Mouse (Mus musculus): ENCODE data around the gene Edar.
A peak's percentile ranks its signal among the peaks of the same experiment; 100 is the strongest.
"Not testable (repeated sequence)": the region's sequence is repeated elsewhere in the genome, so short reads cannot be mapped to it uniquely, and the experiment has no call there.

The Edar gene

DNA sequence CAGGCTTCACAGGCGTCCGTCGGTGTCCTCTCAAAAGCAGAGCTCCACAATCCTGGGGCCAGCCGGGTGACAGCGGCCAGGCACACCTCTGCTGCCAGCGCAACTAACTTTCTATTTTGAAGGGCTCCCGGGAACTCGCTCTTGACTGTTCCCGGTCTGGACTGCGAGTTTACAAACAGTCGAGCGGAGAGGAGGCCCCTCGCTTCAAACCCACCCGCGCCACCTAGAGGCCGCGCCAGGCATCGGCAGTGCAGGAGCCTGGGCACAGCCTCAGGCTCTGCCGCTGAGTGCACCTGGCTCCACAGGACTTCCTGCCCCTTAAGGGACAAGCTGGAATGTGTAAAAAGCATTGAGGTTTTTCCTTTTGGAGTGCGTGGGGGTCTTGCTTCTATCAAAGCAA lies at the start of gene Edar:
TSS of gene Edar (minus strand) at position 122 of the 400 bp plus-strand sequence.
- peak; percentile 75 for DNase-seq (ENCODE audit: low read depth, low spot score)

DNA sequence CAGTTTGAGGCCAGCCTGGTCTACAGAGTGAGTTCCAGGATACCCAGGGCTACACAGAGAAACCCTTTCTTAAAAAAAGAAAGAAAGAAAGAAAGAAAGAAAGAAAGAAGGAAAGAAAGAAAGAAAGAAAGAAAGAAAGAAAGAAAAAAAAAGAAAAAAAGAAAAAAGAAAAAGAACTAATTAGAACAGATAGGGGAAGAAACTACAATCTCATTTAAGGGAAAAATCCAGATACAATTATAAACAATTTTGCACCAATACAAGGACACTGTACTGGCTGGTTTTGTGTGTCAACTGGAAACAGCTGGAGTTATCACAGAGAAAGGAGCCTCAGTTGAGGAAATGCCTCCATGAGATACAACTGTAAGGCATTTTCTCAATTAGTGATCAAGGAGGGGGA lies 42.7 kb upstream of the Edar start, which contains the start of gene Gm17542:
TSS of gene Gm17542 (minus strand) at position 101 of the 400 bp plus-strand sequence.
- DNase-seq (ENCODE audit: low read depth, low spot score) = not testable (repeated sequence)

DNA sequence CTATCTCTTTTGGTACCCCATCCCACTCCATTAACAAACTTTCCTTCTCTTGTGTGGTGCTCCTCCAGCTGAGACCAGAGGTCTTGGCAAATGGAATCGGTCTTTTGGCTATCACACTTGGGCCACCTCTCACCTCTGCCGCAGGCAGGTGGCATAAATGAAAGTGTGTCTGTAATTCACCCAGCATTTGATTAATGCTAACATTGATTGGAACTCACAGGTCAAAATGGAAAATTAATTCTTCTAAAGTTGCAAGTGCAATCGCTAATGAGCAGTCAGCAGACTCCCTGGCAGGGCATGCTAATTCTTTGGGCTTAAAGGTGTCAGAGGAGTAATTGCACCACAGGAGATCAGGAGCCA lies 39.3 kb upstream of the Edar start:
- DNase-seq (ENCODE audit: low read depth, low spot score) = no peak

DNA sequence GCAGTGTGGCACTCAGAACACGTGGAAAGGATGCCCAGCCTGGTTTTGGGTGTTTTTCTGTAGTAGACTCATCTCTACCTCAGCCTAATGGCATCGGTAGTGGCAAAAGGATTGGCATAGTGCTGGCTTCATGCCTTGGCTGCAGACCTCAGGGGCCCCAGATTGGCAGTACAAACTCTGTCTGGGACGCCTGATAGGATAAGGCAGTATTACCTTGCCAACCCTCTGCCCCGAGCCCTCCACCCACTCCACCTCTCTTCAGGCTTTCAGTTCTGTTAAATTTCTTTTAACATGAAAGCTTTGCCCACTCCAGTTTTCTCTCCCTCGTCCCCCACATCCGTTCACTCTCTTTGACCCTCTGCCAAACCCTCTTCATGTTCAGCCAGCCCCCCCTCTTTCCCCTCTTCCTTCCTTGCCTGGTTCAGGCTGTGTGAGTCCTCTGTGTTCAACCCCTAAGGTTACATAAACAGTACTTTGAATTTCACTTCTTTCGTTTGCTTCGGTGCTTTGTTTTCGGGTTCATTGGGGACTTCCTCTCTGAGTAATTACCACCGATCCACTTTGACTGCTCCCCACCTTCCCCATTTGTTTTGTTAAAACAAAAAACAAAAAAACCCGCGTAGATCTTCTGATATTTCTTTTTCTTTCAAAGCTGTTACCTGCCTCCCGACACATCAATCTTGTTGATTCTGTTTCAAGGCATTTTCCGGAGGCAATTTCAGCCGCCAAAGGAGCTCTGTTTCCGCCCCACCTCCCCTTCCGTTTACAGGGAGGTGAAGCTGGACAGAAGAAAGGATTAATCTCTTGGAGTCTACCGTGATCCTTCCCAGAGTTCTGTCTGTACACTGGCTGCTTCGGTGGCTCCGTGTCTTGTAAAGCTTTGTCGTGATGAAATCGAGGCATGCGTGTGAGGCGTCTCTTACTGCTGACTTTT lies 38.7 kb upstream of the Edar start:
- no peak for DNase-seq (ENCODE audit: low read depth, low spot score)

DNA sequence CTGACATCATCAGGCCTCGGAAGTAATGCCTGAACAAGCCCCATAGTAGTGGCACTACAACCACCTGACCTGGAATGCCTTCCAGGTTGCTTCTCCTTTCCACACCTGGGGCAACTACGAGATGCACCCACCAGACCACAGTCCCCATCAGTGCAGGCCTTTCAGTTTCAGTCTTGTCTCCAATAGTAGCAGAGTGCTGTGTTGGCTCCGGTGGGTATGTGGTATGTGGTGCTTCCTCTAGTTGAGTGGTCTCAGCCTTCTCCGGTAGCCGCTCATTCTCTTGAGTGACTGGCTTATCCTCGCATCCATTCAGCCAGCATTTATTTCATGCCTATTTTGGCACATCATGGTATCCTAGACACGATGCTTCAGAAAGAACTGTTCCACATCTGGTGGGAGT lies 37.8 kb upstream of the Edar start:
- DNase-seq (ENCODE audit: low read depth, low spot score) = no peak

DNA sequence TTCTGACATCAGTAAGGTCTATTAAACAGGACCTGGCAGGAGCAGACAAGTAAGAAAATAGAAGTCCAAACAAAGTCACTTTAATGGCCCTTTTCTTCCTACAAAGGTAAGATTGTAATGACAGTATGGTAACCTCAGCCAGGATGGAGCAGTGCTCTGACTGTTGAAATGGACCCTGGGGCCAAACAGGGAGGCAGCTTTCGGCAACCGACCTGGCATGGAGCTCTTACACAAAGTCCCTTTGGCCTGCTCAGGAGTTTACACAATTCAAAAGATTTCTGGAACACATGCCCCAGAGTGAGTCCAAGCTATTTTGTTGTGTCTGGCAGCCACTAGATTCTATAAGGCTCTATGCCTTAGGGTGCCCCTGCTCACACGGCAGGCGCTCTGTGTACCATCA lies 33.6 kb upstream of the Edar start:
- DNase-seq (ENCODE audit: low read depth, low spot score) = no peak

DNA sequence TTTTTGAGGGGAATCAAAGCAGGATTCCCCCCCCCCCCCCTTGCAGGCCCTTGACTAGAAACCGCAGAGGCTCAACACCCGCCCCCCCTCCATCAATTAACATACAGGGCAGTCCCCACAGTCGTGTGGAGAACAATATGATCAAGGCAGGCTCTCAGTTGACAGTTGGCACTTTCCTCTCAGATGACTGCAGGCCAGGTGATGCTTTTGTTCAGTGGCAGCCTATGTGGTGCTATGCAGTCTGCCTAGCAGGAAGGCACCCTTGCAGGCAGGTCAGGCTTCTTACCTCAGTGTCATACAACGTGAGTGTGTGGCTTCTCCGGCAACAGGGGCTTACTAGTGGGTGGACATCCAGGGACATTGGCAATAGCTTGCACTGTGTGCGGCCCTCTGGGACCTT lies 25.1 kb upstream of the Edar start:
- no peak for DNase-seq (ENCODE audit: low read depth, low spot score)

DNA sequence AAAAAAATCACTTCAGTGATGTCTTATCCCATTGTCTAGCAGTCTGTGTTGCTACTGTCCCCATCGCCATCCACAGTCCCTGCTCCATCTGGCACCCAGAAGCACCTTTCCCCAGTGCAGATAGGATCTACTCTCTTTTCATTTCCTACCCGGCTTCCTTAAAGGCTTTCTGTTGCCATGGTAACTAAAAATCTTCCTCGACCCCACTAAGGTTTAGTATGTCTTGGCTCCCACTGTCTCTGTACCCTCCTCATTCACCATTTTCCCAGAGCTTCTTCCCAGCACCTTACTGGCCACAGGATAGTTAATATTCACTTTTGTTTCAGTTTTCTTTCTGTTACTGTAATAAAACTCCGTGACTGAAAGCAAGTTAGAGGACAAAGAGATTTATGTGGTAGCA lies 24.7 kb upstream of the Edar start:
- no peak for DNase-seq (ENCODE audit: low read depth, low spot score)

DNA sequence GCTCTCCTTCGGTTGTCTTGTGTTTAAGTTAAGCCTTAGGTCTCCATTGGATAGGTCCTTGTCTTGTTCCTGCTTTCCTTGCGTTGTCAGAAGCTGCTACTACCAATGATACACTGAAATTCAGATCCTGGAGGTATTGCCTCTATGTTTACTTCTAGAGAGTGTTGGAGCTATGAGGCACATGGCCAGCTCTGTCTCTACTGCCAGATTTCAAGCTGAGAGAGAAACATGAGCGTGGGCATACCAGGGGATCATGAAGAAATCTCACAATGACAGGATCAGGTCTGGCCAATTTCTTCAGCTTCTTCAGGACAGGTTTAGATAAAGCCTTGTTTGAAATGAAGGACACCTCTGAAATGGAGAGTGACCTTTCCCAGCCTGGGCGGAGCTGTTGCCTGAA lies 23.5 kb upstream of the Edar start:
- DNase-seq (ENCODE audit: low read depth, low spot score) = no peak

DNA sequence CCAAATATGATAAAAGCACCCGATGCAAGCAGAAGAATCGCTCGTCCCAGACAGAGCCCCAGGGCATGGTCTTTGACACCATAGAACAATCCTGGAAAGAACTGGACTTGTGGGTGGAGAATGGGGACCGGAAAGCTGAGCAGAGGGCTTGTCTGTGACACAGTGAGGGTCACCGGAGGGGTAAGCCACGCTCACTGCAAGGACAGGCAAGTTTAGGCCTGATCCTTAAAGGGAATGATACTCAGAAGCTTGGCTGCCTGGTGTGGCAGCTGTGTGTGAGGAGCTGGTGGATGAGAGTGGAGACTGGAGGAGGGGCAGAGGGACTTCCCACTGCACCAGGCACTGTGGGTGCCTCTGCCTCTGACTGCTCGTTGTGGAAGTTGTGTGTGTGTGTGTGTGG lies 15.6 kb upstream of the Edar start:
- DNase-seq (ENCODE audit: low read depth, low spot score) = no peak

DNA sequence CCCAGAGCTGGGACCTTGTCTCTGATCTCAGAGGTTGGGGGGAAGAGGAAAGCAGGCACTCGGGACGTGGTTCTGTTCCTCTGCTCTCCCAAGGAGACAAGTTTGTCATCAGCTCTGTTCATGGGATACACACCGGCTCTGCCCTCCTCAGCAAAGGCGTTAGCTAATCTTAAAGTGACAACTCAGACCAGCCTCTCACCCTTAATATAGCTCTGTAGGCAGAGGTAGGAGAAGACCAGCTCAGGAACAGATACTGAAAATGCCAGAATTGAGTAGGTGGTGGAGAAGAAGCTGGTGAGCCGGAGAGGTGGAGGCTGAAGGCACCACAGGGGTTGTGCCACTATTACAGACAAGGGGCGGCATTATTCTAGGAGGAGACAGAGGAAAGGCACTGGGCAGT lies 3.8 kb upstream of the Edar start:
- DNase-seq (ENCODE audit: low read depth, low spot score) = no peak

DNA sequence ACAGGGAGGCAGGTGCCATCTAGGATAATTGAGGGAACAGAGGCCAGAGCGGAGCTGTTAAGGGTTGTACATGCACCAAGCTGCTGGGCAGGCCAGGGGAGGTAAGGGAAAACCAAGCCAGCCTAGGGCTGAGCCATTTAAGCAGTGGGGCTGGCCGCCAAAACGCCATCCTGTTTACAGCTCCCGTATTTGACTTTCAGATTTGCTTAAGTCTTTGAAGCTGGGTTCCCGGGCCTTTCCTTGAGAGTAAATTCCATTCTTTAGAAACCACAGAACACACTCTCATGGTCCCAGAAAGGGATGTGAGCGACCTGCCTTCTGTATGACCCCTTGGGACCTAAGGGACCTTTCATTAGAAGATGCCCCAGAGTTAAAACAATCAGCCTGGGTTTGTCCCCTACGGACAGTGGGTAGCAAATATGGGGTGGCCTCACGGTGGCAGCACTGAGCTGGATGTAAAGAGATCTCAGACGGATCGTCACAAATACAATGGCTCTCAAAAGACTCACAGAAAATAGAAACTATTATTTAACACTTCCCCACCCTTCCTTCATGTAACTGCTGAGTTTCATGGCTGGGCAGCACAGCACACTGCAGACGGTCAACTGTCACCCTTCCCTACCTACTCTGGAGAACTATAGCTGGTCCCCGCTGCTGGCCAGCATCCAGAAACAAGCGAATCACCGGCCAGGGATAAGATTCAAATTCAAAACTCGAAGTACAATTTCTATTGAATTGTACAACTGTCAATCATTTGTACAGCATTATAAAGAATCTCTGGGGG lies 2.0 kb downstream of the Edar start:
- DNase-seq (ENCODE audit: low read depth, low spot score) = peak; percentile 46

DNA sequence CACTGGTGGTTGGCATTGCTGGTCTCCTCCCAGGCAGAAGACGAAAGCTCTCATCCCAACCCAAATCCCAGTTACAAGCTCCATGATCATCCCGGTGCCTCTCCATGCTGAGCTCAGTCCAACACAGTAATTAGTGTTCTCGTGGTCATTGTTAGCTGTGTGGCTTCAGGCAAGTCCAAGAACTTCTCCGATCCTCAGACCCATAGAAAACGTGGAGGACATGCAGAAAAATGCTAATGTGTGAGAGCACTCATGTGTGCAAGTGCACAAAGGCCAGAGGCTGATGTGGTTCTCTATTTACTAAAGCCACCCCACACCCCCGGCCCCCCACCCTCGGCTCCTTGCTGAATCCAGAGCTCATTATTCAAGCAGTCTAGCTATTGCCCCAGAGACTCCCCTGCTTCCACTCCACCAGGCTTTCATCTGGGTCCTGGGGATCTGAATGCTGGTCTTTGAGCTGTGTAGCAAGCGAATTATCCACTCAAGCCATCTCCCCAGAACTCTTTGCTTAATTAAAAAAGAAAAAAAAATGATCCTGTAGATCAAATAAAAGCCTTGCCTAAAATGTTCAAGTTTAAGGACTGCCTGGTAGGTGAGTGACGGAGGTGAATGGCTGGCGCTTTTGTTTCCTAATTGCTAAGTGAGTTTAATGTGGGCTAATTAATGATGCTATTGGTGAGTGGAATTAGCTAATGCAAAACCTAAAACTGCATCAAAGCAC lies 2.7 kb downstream of the Edar start:
- no peak for DNase-seq (ENCODE audit: low read depth, low spot score)

DNA sequence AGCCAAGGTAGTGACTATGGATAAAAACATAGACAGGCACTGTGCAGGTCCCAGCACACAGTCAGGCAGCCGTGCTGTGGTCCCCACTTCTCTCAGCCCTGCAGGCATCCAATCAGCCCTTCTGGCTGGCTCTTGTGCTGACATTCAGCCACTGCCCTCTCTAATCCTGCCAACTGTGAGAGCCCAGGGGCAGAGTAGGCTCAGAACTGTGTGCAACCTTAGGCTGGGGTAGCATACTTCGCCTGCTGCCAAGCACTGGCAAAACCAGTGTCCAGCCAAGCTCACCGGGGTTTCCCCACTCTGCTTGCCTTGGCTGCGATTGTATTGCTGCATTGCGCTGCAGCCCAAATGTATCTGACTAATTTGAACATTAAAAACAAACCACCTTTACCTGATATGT lies 11.6 kb downstream of the Edar start:
- DNase-seq (ENCODE audit: low read depth, low spot score) = no peak

DNA sequence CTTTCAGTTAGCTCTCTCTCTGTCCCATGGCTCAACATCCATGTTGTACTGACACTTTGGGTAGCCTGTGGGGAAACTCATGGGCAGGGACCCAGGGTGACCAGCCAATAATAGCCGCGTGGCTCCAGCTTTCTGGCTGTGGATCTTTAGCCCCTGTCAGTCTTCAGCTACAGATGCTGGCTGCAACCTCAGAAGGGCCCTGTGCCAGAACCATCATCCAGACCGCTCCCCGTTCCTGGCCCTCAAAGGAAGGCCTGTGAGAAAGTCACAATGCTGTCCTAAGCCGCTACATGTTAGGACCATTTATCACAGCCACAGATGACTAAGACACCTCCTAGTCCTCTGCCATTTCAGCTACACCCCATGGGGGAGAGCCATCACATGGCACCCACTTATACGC lies 12.0 kb downstream of the Edar start:
- DNase-seq (ENCODE audit: low read depth, low spot score) = no peak

DNA sequence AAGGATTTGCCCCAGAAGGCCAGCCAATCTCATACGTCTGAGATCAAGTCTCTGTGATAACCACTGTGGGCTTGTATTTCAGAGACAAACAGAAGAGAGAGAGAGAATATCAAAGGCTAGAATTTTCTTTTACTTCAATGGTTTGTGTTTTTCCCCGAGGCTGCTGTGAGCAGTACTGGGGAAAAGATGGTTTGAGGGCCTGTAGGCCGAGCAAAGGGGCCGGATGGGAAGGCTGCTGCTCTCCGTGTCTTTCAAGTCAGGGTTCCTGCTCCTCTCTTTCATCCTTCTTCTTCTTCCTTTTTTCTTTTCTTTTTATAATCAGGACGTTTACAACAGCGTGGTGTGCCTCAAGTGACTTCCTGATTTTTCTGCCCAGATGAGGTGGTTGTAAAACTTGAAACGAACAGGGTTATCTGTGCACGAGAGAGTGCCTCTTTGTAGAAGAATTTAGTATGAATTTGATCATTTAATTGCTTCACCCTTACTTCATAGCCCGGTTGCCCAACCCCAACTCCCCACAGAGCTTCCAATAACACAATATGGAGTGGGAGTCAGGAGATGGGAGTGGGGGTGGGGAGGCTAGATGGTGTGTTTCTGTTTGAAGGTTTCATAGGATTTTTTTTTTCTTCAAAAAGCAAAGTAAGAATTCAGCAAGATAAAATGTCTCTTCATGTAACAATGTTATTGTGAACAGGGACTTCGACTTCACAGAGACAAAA lies 16.0 kb downstream of the Edar start:
- DNase-seq (ENCODE audit: low read depth, low spot score) = no peak

DNA sequence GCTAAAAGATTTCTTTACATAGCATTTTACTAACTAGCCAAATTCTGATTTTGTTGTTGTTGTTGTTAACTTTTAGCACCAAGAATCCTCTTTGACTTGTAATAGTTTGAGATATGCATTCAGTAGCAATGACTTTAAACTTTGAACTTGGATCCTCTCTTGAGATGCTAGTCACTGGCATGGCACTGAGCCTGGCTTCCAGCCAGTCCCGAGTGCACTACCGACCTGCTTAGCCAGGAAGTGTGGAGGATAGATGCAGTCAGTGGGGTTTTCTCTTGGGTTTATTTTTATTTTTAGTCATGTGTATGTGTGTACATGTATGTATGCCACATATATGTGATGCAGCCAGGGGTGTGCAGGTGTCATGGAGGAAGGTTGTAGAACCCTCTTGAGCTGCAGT lies 17.7 kb downstream of the Edar start:
- DNase-seq (ENCODE audit: low read depth, low spot score) = no peak

DNA sequence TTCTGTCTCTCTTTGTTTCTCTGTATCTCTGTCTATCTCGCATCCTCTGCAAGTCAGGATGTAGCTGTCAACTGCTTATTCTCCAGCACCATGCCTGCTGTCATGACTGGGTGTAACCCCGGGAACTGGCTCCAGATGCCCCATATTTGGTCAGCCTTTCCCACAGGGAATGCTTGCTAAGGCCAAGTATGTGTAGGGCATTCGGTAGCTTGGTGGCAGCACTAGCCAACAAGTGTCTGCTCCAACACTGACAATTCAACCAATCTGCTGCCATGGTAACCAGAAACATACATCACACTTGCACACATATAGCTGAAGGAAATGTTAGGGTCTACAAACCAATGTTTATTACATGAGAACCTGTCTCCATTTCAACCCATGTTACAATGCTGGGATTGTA lies 21.8 kb downstream of the Edar start:
- no peak for DNase-seq (ENCODE audit: low read depth, low spot score)

DNA sequence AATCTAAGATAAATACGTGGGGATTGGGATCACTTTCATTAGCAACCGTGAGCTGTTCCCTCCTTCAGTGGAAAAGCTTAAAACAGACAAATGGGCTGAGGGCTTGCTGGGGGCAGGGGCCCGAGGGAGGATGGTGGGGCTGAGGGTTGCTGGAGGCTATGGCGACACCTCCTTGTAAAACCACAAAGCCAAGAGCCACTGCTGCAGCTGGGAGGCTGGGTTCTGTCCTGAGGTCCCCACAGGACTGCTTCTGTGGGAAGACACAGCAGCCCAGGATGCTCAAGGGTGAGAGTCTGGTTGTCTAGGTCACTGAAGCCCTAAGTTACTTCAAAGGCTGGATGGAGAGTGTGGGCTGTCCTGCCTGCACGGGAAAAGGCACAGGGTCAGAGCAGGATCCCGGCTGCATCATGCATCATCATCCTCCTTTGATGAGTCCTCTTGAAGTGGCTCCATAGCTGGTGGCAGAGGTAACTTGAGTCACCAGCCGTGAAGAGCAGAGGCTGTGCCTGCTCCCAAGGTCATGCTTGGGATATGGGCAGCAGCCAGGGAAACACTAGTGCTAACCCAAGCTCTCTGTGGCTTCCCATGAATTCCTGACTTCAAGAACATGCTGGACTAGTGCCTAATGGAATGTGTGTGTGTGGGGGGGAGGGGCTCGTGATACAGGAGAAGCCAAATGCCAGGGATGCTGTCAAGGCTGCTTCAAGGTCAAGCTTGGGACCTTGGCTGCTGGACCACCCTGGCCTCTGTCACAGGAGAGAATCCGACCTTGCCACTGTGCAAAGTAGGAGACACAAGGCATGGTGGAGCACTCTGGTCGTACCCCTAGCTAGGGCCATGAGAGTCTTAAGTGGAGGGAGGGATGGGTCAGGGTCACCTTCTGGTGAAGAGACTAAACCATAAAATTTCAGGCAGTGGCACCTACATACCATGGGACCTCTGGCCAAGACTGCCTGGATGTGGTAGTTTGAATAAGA lies 22.7 kb downstream of the Edar start:
- no peak for DNase-seq (ENCODE audit: low read depth, low spot score)

DNA sequence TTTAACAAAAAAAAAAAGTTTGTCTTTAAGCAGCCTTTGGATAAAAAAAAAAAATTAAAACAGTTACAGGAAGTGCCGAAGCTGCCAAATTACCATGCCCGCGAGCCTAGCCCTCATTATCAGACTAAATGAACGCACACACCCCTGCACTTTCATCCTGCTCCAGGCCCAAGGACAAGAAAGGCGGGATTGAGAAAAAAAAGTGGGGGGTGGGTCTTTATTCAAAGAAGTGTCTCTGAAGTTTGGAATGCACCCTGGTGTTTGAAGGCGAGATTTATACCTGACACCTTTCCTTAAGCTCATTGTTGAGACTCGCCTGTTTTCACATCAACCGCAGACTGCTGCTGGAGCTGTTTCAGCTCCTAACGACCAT lies 23.4 kb downstream of the Edar start:
- DNase-seq (ENCODE audit: low read depth, low spot score) = no peak
